Mouse (Mus musculus) myocyte (in vitro differentiated cells): ENCODE results near the gene Szt2. TPM values are rescaled to one million over a fixed set of nuclear protein-coding genes. Genes with fewer than 3 reads are reported as not detected.

ENCODE experiments used
- H3K27me3 ChIP-seq: one replicate; pipeline ENCODE4 v1.6.1; 2011; ENCODE audit not compliant: control insufficient read depth, insufficient read depth, insufficient read length
- H3K36me3 ChIP-seq: one replicate; pipeline ENCODE4 v1.6.1; 2011; ENCODE audit not compliant: control insufficient read depth, insufficient read depth
- H3K4me2 ChIP-seq: one replicate; pipeline ENCODE4 v1.6.1; 2011; ENCODE audit warnings: low read depth, control low read depth
- H3K4me3 ChIP-seq: one replicate; pipeline ENCODE4 v1.5.1; 2011; ENCODE audit warnings: mild to moderate bottlenecking, control low read depth, moderate library complexity
- H3K79me2 ChIP-seq: one replicate; pipeline ENCODE4 v1.6.1; 2011; ENCODE audit not compliant: control insufficient read depth, insufficient read depth
- H3ac ChIP-seq: one replicate; pipeline ENCODE4 v1.6.1; 2011; ENCODE audit not compliant: control insufficient read depth, insufficient read length
- CEBPB ChIP-seq: IDR thresholded peaks from 2 replicates; pipeline ENCODE4 v1.6.1; 2011; ENCODE audit warnings: mild to moderate bottlenecking, moderate library complexity; ENCODE audit not compliant: poor library complexity, insufficient read depth, severe bottlenecking
- E2F4 ChIP-seq: IDR thresholded peaks from one replicate; pipeline ENCODE4 v1.6.1; 2011; ENCODE audit warnings: mild to moderate bottlenecking, control low read depth, moderate library complexity; ENCODE audit not compliant: insufficient read depth
- MAX ChIP-seq: IDR thresholded peaks from one replicate; pipeline ENCODE4 v1.6.1; 2011; ENCODE audit warnings: low read depth, mild to moderate bottlenecking, control low read depth
- MYOD1 ChIP-seq, 3 experiments: IDR thresholded peaks; one replicate each; pipeline ENCODE4 v1.6.1; 2011; ENCODE audit warnings: control low read depth in 2 of 3, low read depth in 2 of 3, mild to moderate bottlenecking in 2 of 3, moderate library complexity in 1 of 3; ENCODE audit not compliant: insufficient read length in 2 of 3, control insufficient read depth in 1 of 3
- MYOG ChIP-seq, 3 experiments: IDR thresholded peaks; one replicate each; pipeline ENCODE4 v1.6.1; 2011; ENCODE audit warnings: control low read depth in 2 of 3, low read depth in 2 of 3, mild to moderate bottlenecking in 2 of 3; ENCODE audit not compliant: insufficient read length in 2 of 3, control insufficient read depth in 1 of 3, insufficient read depth in 1 of 3
- POLR2A ChIP-seq: IDR thresholded peaks from one replicate; pipeline ENCODE4 v1.6.1; 2011; ENCODE audit warnings: low read depth, mild to moderate bottlenecking, control low read depth, moderate library complexity; ENCODE audit not compliant: insufficient read length
- POLR2AphosphoS2 ChIP-seq: IDR thresholded peaks from one replicate; pipeline ENCODE4 v1.6.1; 2011; ENCODE audit warnings: low read depth, control low read depth; ENCODE audit not compliant: insufficient read length
- REST ChIP-seq: IDR thresholded peaks from one replicate; pipeline ENCODE4 v1.6.1; 2011; ENCODE audit warnings: mild to moderate bottlenecking, control low read depth, moderate library complexity; ENCODE audit not compliant: insufficient read depth, insufficient read length
- SRF ChIP-seq: IDR thresholded peaks from one replicate; pipeline ENCODE4 v1.6.1; 2011; ENCODE audit warnings: low read depth; ENCODE audit not compliant: control insufficient read depth, insufficient read length
- TCF12 ChIP-seq: IDR thresholded peaks from one replicate; pipeline ENCODE4 v1.6.1; 2011; ENCODE audit warnings: mild to moderate bottlenecking, control low read depth; ENCODE audit not compliant: poor library complexity, insufficient read depth, severe bottlenecking
- TCF3 ChIP-seq: IDR thresholded peaks from one replicate; pipeline ENCODE4 v1.6.1; 2011; ENCODE audit warnings: low read depth, control low read depth; ENCODE audit not compliant: insufficient read length
- USF1 ChIP-seq: IDR thresholded peaks from one replicate; pipeline ENCODE4 v1.6.1; 2011; ENCODE audit warnings: low read depth, mild to moderate bottlenecking, control low read depth, moderate library complexity
- polyA plus RNA-seq: library from polyadenylated mRNA; unstranded; fragments of >200 nt; fragmentation: generic; extraction: Trizol; gene quantifications from one replicate; pipeline ENCODE4 v1.2.1, GENCODE M21; 2012; ENCODE audit warnings: missing spikeins

Szt2 gene
- polyA plus RNA-seq, 1 experiment = 8.1 TPM

- no peak overlapping the region for H3K4me2 ChIP-seq
- no peak overlapping the region for H3K4me3 ChIP-seq
- H3K36me3 ChIP-seq = no peaks in the 10 kb centered on the region
- TF ChIP-seq E2F4 = no peak
- no peak for TF ChIP-seq MYOG (IDR thresholded peaks at IDR 0.05; ENCODE audit: control insufficient read depth in 1 of 3, insufficient read depth in 1 of 3, insufficient read length in 2 of 3, low read depth in 2 of 3)
- no peak for TF ChIP-seq TCF3
- TF ChIP-seq CEBPB = no peak
- TF ChIP-seq POLR2A = no peak
- no peaks in the 10 kb centered on the region for H3K27me3 ChIP-seq
- H3K79me2 ChIP-seq = no peaks in the 10 kb centered on the region
- H3ac ChIP-seq = no peak overlapping the region
Observed at GRCm38 (mm10) chr4:118351828-118352227, 57.2 kb downstream of the Szt2 start.

- TF ChIP-seq TCF3 (no peak), MYOG (IDR thresholded peaks at IDR 0.05; ENCODE audit: control insufficient read depth in 1 of 3, insufficient read depth in 1 of 3, insufficient read length in 2 of 3, low read depth in 2 of 3) (no peak), REST (no peak), CEBPB (no peak), USF1 (no peak), POLR2A (no peak), E2F4 (no peak), TCF12 (no peak), POLR2AphosphoS2 (no peak), SRF (no peak)
Observed at GRCm38 (mm10) chr4:118350864-118351263, 58.2 kb downstream of the Szt2 start.

GRCm38 (mm10) chr4:118347529-118348309 is 61.4 kb downstream of the Szt2 start:
- no peak for TF ChIP-seq MYOD1 (IDR thresholded peaks at IDR 0.05; ENCODE audit: control insufficient read depth in 1 of 3, insufficient read length in 2 of 3, low read depth in 2 of 3)
- Histone ChIP-seq H3K27me3 (no peaks in the 10 kb centered on the region), H3K4me2 (peak overlapping the region; percentile 87)

More at GRCm38 (mm10) chr4:118350864-118351263, 58.2 kb downstream of the Szt2 start:
- no peak overlapping the region for H3K4me3 ChIP-seq
- H3K4me2 ChIP-seq = no peak overlapping the region
- H3K36me3 ChIP-seq = no peaks in the 10 kb centered on the region
- H3K27me3 ChIP-seq = no peaks in the 10 kb centered on the region
- no peak overlapping the region for H3ac ChIP-seq
- no peaks in the 10 kb centered on the region for H3K79me2 ChIP-seq

GRCm38 (mm10) chr4:118341447-118341846 is 67.6 kb downstream of the Szt2 start:
- Histone ChIP-seq H3K4me3 (no peak overlapping the region), H3K4me2 (no peak overlapping the region), H3K79me2 (no peaks in the 10 kb centered on the region), H3K27me3 (no peaks in the 10 kb centered on the region), H3K36me3 (no peaks in the 10 kb centered on the region), H3ac (no peak overlapping the region)
- TF ChIP-seq REST (no peak), TCF12 (no peak), USF1 (no peak)

More at GRCm38 (mm10) chr4:118347529-118348309, 61.4 kb downstream of the Szt2 start:
- no peak overlapping the region for H3K4me3 ChIP-seq
- no peak overlapping the region for H3ac ChIP-seq
- no peaks in the 10 kb centered on the region for H3K36me3 ChIP-seq
- no peaks in the 10 kb centered on the region for H3K79me2 ChIP-seq

GRCm38 (mm10) chr4:118336658-118337057 is 72.4 kb downstream of the Szt2 start:
- H3K79me2 ChIP-seq = no peaks in the 10 kb centered on the region
- no peaks in the 10 kb centered on the region for H3K36me3 ChIP-seq
- no peak overlapping the region for H3K4me2 ChIP-seq
- H3ac ChIP-seq = no peak overlapping the region
- TF ChIP-seq POLR2A (no peak), SRF (no peak), CEBPB (no peak), REST (no peak), USF1 (no peak), E2F4 (no peak), TCF12 (no peak), MYOG (IDR thresholded peaks at IDR 0.05; ENCODE audit: control insufficient read depth in 1 of 3, insufficient read depth in 1 of 3, insufficient read length in 2 of 3, low read depth in 2 of 3) (no peak), POLR2AphosphoS2 (no peak), MYOD1 (IDR thresholded peaks at IDR 0.05; ENCODE audit: control insufficient read depth in 1 of 3, insufficient read length in 2 of 3, low read depth in 2 of 3) (no peak), TCF3 (no peak), MAX (no peak)
- peaks cover 4% of the 10 kb centered on the region for H3K27me3 ChIP-seq
- no peak overlapping the region for H3K4me3 ChIP-seq
